Mouse (Mus musculus): ENCODE measurements around the gene Cd302.

DNA sequence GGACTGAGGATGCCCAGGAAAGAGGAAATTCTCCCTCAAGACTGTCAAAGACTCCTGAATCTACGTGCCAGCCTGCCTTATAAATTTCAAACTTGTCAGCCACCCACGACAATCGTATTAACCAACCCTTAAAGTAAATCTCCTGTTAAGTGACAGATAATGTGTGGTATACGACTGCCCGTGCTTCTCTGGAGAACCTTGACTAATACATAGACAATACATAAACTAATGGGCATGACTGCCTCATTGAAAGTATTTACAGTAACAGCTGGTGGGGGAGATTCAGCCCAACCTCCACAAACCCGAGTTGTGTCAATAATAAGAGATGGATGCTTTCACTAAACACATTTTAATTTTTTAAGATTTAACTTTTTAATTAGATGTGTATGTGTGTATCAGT is 78.5 kb downstream of the Cd302 start:
- TF ChIP-seq CTCF (IDR thresholded peaks at IDR 0.05; ENCODE audit: insufficient read depth, low read length) (no peak), POLR2A (IDR thresholded peaks at IDR 0.05; ENCODE audit: borderline replicate concordance, extremely low read depth, low read depth, low read length) (no peak)
